Mouse (Mus musculus): ENCODE measurements around the gene Vta1.

Gene Vta1

GRCm38 (mm10) chr10:14705072-14706066, at the start of gene Vta1, which contains the start of gene Nmbr:
Vta1 (minus strand) TSS chr10:14705560.
Nmbr (plus strand) TSS chr10:14705591.
- peak; percentile 92 for DNase-seq (ENCODE audit: low read depth)

GRCm38 (mm10) chr10:14734285-14734684, 28.9 kb upstream of the Vta1 start:
- peak; percentile 19 for DNase-seq (ENCODE audit: low read depth)

- DNase-seq (ENCODE audit: low read depth), result no peak
Measured at GRCm38 (mm10) chr10:14725671-14726070, 20.3 kb upstream of the Vta1 start.

- no peak for DNase-seq (ENCODE audit: low read depth)
Measured at GRCm38 (mm10) chr10:14718114-14718513, 12.8 kb upstream of the Vta1 start, which contains the start of gene Gje1. Gje1 (minus strand) TSS chr10:14718214.

- DNase-seq (ENCODE audit: low read depth), result no peak
Measured at GRCm38 (mm10) chr10:14703830-14704420, 1.4 kb downstream of the Vta1 start.

- no peak for DNase-seq (ENCODE audit: low read depth)
Measured at GRCm38 (mm10) chr10:14703239-14703638, 2.1 kb downstream of the Vta1 start.

GRCm38 (mm10) chr10:14690349-14690748, 15.0 kb downstream of the Vta1 start:
- no peak for DNase-seq (ENCODE audit: low read depth)

GRCm38 (mm10) chr10:14688785-14689442, 16.4 kb downstream of the Vta1 start:
- DNase-seq (ENCODE audit: low read depth), result no peak

GRCm38 (mm10) chr10:14685663-14686062, 19.7 kb downstream of the Vta1 start:
- no peak for DNase-seq (ENCODE audit: low read depth)

GRCm38 (mm10) chr10:14666147-14666546, 39.2 kb downstream of the Vta1 start:
- no peak for DNase-seq (ENCODE audit: low read depth)

GRCm38 (mm10) chr10:14660875-14661274, 44.5 kb downstream of the Vta1 start:
- DNase-seq (ENCODE audit: low read depth), result no peak

- no peak for DNase-seq (ENCODE audit: low read depth)
Measured at GRCm38 (mm10) chr10:14639635-14640034, 65.7 kb downstream of the Vta1 start.

GRCm38 (mm10) chr10:14639043-14639442, 66.3 kb downstream of the Vta1 start:
- no peak for DNase-seq (ENCODE audit: low read depth)

- DNase-seq (ENCODE audit: low read depth), result no peak
Measured at GRCm38 (mm10) chr10:14625706-14626105, 79.7 kb downstream of the Vta1 start.

GRCm38 (mm10) chr10:14619156-14619555, 86.2 kb downstream of the Vta1 start:
- DNase-seq (ENCODE audit: low read depth), result no peak

GRCm38 (mm10) chr10:14618301-14618700, 87.1 kb downstream of the Vta1 start:
- no peak for DNase-seq (ENCODE audit: low read depth)

- DNase-seq (ENCODE audit: low read depth), result no peak
Measured at GRCm38 (mm10) chr10:14615441-14615840, 89.9 kb downstream of the Vta1 start.

- DNase-seq (ENCODE audit: low read depth), result no peak
Measured at GRCm38 (mm10) chr10:14607597-14607996, 97.8 kb downstream of the Vta1 start.
